Mouse (Mus musculus) heart, embryonic 11.5 days (tissue): ENCODE results near the gene Sorcs1. TPM values are rescaled to one million over a fixed set of nuclear protein-coding genes. Genes with fewer than 3 reads are reported as not detected.

Experiments used
- ATAC-seq: fragments of 200-750 bp; cut with Nextera tagmentation; replicated peaks from 2 replicates; pipeline ENCODE4 v1.8.0; 2017; ENCODE audit warnings: moderate library complexity; ENCODE audit not compliant: insufficient number of reproducible peaks, low FRiP score, low TSS enrichment
- H3K27ac ChIP-seq: fragments of 300-500 bp; sonication (generic); 2 replicates; pipeline ENCODE4 v1.5.1; 2014; ENCODE audit warnings: mild to moderate bottlenecking, low read depth, low read length
- H3K27me3 ChIP-seq: fragments of 300-500 bp; sonication (generic); 2 replicates; pipeline ENCODE4 v1.6.1; 2014; ENCODE audit warnings: mild to moderate bottlenecking, low read length, mixed read lengths; ENCODE audit not compliant: control insufficient read depth, insufficient read depth
- H3K36me3 ChIP-seq: fragments of 300-500 bp; sonication (generic); 2 replicates; pipeline ENCODE4 v1.6.1; 2014; ENCODE audit warnings: mild to moderate bottlenecking, low read length, moderate library complexity, mixed read lengths; ENCODE audit not compliant: control insufficient read depth, insufficient read depth
- H3K4me1 ChIP-seq: fragments of 300-500 bp; sonication (generic); 2 replicates; pipeline ENCODE4 v1.6.1; 2014; ENCODE audit warnings: low read length; ENCODE audit not compliant: control insufficient read depth, insufficient read depth
- H3K4me2 ChIP-seq: fragments of 300-500 bp; sonication (generic); 2 replicates; pipeline ENCODE4 v1.6.1; 2014; ENCODE audit warnings: mild to moderate bottlenecking, moderate library complexity
- H3K4me3 ChIP-seq: fragments of 300-500 bp; sonication (generic); 2 replicates; pipeline ENCODE4 v1.5.1; 2014; ENCODE audit warnings: low read depth, low read length
- H3K9ac ChIP-seq: fragments of 300-500 bp; sonication (generic); 2 replicates; pipeline ENCODE4 v1.6.1; 2014; ENCODE audit warnings: mild to moderate bottlenecking, low read depth, low read length, moderate library complexity
- H3K9me3 ChIP-seq: fragments of 300-500 bp; sonication (generic); replicated peaks from 2 replicates; pipeline ENCODE4 v1.6.1; 2016; ENCODE audit warnings: low read length; ENCODE audit not compliant: control insufficient read depth
- WGBS: fragments of 180-500 bp; shearing (Covaris S2); extraction: QIAGEN DNeasy Blood & Tissue Kit; methylation state at CpG from one replicate; pipeline ENCODE4 v1.1.7; 2014; ENCODE audit not compliant: insufficient replicate concordance; 5-methylcytosine and 5-hydroxymethylcytosine counted together
- polyA plus RNA-seq: library from polyadenylated mRNA; unstranded; fragments of >200 nt; fragmentation: Nextera tagmentation; extraction: Ambion mirVana; gene quantifications from 2 replicates; pipeline ENCODE4 v1.2.1, GENCODE M21; 2014

Sorcs1 gene
- polyA plus RNA-seq, 1 experiment from 2014 or later, result 0.79 TPM

- Histone ChIP-seq H3K27me3 (no peaks in the 10 kb centered on the region), H3K4me2 (no peak overlapping the region), H3K9me3 (no peaks in the 10 kb centered on the region), H3K27ac (no peak overlapping the region), H3K4me3 (no peak overlapping the region), H3K9ac (no peak overlapping the region), H3K36me3 (no peaks in the 10 kb centered on the region), H3K4me1 (peaks cover 5% of the 10 kb centered on the region; the same call in 1 of the 2 replicates)
- 72% methylated on average over 3 of the region's 3 CpGs for WGBS
- ATAC-seq, result no peak
These were observed 312.0 kb downstream of the Sorcs1 start for GRCm38 (mm10) chr19:50366446-50366845.

- Histone ChIP-seq H3K4me2 (peak overlapping the region; percentile 31), H3K4me3 (no peak overlapping the region), H3K4me1 (peaks cover 9% of the 10 kb centered on the region; the same call in 1 of the 2 replicates), H3K9me3 (no peaks in the 10 kb centered on the region), H3K27ac (peak overlapping the region; percentile 18; the same call in 1 of the 2 replicates), H3K9ac (0 out of 2 replicates have a peak overlapping the region, but pooled peaks have one; percentile 22), H3K27me3 (no peaks in the 10 kb centered on the region), H3K36me3 (no peaks in the 10 kb centered on the region)
- ATAC-seq, result no peak; the same call in 1 of the 2 replicates
- 31% methylated on average over 9 of the region's 9 CpGs for WGBS
These were observed 315.6 kb downstream of the Sorcs1 start for GRCm38 (mm10) chr19:50362655-50363500.

- no peak for ATAC-seq
- no peak overlapping the region for H3K4me3 ChIP-seq
- no peaks in the 10 kb centered on the region for H3K27me3 ChIP-seq
- WGBS, result 40% methylated on average over 2 of the region's 2 CpGs
- H3K27ac ChIP-seq, result no peak overlapping the region
- H3K9ac ChIP-seq, result no peak overlapping the region
- peaks cover 9% of the 10 kb centered on the region; the same call in 1 of the 2 replicates for H3K4me1 ChIP-seq
- H3K9me3 ChIP-seq, result no peaks in the 10 kb centered on the region
- H3K36me3 ChIP-seq, result no peaks in the 10 kb centered on the region
- H3K4me2 ChIP-seq, result no peak overlapping the region
These were observed 319.9 kb downstream of the Sorcs1 start for GRCm38 (mm10) chr19:50358561-50358960.

GRCm38 (mm10) chr19:50339211-50339610 is 339.2 kb downstream of the Sorcs1 start:
- ATAC-seq, result no peak
- H3K9ac ChIP-seq, result no peak overlapping the region
- no peaks in the 10 kb centered on the region for H3K9me3 ChIP-seq
- no peaks in the 10 kb centered on the region for H3K36me3 ChIP-seq
- no peaks in the 10 kb centered on the region for H3K27me3 ChIP-seq
- H3K27ac ChIP-seq, result no peak overlapping the region
- no peak overlapping the region for H3K4me3 ChIP-seq
- H3K4me1 ChIP-seq, result no peaks in the 10 kb centered on the region
- WGBS, result 85% methylated on average over 8 of the region's 8 CpGs
- no peak overlapping the region for H3K4me2 ChIP-seq

- H3K36me3 ChIP-seq, result no peaks in the 10 kb centered on the region
- no peak for ATAC-seq
- H3K9me3 ChIP-seq, result no peaks in the 10 kb centered on the region
- 75% methylated on average over 3 of the region's 3 CpGs for WGBS
- no peaks in the 10 kb centered on the region for H3K4me1 ChIP-seq
- H3K27me3 ChIP-seq, result no peaks in the 10 kb centered on the region
- no peak overlapping the region for H3K4me2 ChIP-seq
- H3K27ac ChIP-seq, result no peak overlapping the region
- no peak overlapping the region for H3K9ac ChIP-seq
- H3K4me3 ChIP-seq, result no peak overlapping the region
These were observed 341.7 kb downstream of the Sorcs1 start for GRCm38 (mm10) chr19:50336751-50337150.

GRCm38 (mm10) chr19:50331136-50331535 is 347.3 kb downstream of the Sorcs1 start:
- Histone ChIP-seq H3K4me2 (no peak overlapping the region), H3K4me3 (no peak overlapping the region), H3K9ac (no peak overlapping the region), H3K4me1 (no peaks in the 10 kb centered on the region), H3K9me3 (no peaks in the 10 kb centered on the region), H3K27ac (no peak overlapping the region), H3K27me3 (no peaks in the 10 kb centered on the region), H3K36me3 (no peaks in the 10 kb centered on the region)
- no peak for ATAC-seq
- WGBS, result 77% methylated on average over 3 of the region's 3 CpGs

- no peak overlapping the region for H3K9ac ChIP-seq
- 74% methylated on average over 8 of the region's 8 CpGs for WGBS
- no peak overlapping the region for H3K27ac ChIP-seq
- H3K4me3 ChIP-seq, result no peak overlapping the region
- no peaks in the 10 kb centered on the region for H3K9me3 ChIP-seq
- no peaks in the 10 kb centered on the region for H3K27me3 ChIP-seq
- H3K36me3 ChIP-seq, result no peaks in the 10 kb centered on the region
- no peaks in the 10 kb centered on the region for H3K4me1 ChIP-seq
- no peak overlapping the region for H3K4me2 ChIP-seq
- no peak for ATAC-seq
These were observed 350.6 kb downstream of the Sorcs1 start for GRCm38 (mm10) chr19:50327804-50328203.

GRCm38 (mm10) chr19:50326151-50326550 is 352.3 kb downstream of the Sorcs1 start:
- no peak overlapping the region for H3K9ac ChIP-seq
- no peaks in the 10 kb centered on the region for H3K27me3 ChIP-seq
- no peaks in the 10 kb centered on the region for H3K4me1 ChIP-seq
- whole genome bisulfite sequencing, result 70% methylated on average over 3 of the region's 3 CpGs
- ATAC-seq, result no peak
- H3K9me3 ChIP-seq, result no peaks in the 10 kb centered on the region
- H3K4me2 ChIP-seq, result no peak overlapping the region
- no peak overlapping the region for H3K4me3 ChIP-seq
- H3K27ac ChIP-seq, result no peak overlapping the region
- H3K36me3 ChIP-seq, result no peaks in the 10 kb centered on the region

- Histone ChIP-seq H3K4me2 (no peak overlapping the region), H3K4me3 (no peak overlapping the region), H3K4me1 (no peaks in the 10 kb centered on the region), H3K27ac (no peak overlapping the region), H3K9ac (no peak overlapping the region), H3K36me3 (no peaks in the 10 kb centered on the region), H3K9me3 (no peaks in the 10 kb centered on the region), H3K27me3 (no peaks in the 10 kb centered on the region)
- ATAC-seq, result no peak
- 87% methylated on average over 10 of the region's 10 CpGs for WGBS
These were observed 352.8 kb downstream of the Sorcs1 start for GRCm38 (mm10) chr19:50325686-50326085.
